Mouse (Mus musculus): ENCODE results near the gene 1700092M07Rik. TPM values are rescaled to one million over a fixed set of nuclear protein-coding genes. Genes with fewer than 3 reads are reported as not detected.

Gene 1700092M07Rik
- polyA plus RNA-seq, 1 experiment = 2.2 TPM

DNA sequence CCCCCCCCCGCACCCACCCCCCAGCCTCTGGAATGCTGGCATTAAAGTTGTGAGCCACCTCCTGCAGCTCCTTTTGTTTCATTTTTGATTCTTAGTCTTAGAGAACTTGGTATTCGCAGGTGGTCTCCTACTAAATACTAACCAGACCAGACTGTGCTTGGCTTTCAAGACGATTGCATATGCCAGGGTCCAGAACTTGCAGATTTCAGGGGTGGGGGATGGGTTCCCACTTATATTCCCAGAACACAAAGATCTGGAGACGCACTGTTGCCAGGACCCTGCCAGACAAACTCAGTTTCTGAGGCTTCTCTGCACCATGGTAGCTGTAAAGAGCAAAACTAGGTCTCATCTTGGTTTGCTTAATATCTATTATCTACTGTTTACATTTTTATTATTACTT is 36.9 kb upstream of the 1700092M07Rik start:
- no peaks in the 10 kb centered on the region for H3K9me3 ChIP-seq (replicated peaks; ENCODE audit: control insufficient read depth, insufficient read depth, low read length, poor library complexity, severe bottlenecking)
- peaks cover 21% of the 10 kb centered on the region for H3K36me3 ChIP-seq (ENCODE audit: control insufficient read depth, insufficient read depth, low read length, poor library complexity, severe bottlenecking)
- no peak overlapping the region for H3K9ac ChIP-seq (ENCODE audit: low read depth, poor library complexity, severe bottlenecking)
- peaks cover 3% of the 10 kb centered on the region for H3K4me1 ChIP-seq (ENCODE audit: control insufficient read depth, insufficient read depth, low read length)
- no peak overlapping the region for H3K4me3 ChIP-seq (ENCODE audit: low read depth, low read length)
- TF ChIP-seq CTCF (IDR thresholded peaks at IDR 0.05; ENCODE audit: low read depth, low read length) (no peak), EP300 (IDR thresholded peaks at IDR 0.05; ENCODE audit: insufficient read depth, low read depth, low read length) (no peak), POLR2A (IDR thresholded peaks at IDR 0.05; ENCODE audit: insufficient read depth, low read length) (no peak)
- 0 out of 2 replicates have a peak overlapping the region, but pooled peaks have one; percentile 49 for H3K27ac ChIP-seq (ENCODE audit: insufficient read depth, low read length)
- H3K27me3 ChIP-seq (ENCODE audit: control insufficient read depth, insufficient read depth, low read length, poor library complexity, severe bottlenecking) = no peaks in the 10 kb centered on the region

DNA sequence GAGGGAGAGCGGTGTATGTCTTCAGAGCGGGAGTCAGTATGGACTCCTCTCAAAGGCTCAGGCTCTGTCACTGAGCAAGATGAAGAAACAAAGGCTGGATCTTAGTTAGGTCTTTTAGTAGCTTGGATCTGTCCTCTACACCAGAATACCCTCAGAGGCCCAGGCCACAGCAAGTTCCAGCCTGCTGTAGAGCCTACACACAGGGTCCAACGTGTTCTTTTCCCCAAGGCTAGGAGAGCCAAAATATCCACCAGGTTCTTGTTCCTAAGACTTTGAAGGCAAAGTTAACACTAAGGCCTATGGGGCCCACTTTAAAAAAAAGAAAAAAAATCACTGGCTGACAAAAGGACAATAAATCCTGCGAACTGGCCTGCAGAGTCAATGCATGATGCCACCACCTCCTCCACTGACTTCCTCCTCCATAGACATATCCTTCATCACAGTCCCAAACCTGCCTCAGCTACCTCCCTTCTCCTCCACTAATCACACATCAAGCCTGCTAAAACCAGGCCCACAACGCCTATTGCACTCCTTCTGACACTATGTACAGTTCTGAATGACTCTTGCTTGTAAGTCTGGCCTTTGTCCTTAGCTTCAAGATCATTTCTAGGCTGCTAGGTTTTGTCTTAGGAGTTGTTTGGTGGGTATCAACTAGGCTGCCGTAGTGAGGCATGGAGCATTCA is 35.4 kb upstream of the 1700092M07Rik start:
- peaks cover 37% of the 10 kb centered on the region for H3K36me3 ChIP-seq (ENCODE audit: control insufficient read depth, insufficient read depth, low read length, poor library complexity, severe bottlenecking)
- H3K27me3 ChIP-seq (ENCODE audit: control insufficient read depth, insufficient read depth, low read length, poor library complexity, severe bottlenecking) = no peaks in the 10 kb centered on the region
- no peaks in the 10 kb centered on the region for H3K9me3 ChIP-seq (replicated peaks; ENCODE audit: control insufficient read depth, insufficient read depth, low read length, poor library complexity, severe bottlenecking)
- H3K9ac ChIP-seq (ENCODE audit: low read depth, poor library complexity, severe bottlenecking) = no peak overlapping the region
- TF ChIP-seq POLR2A (IDR thresholded peaks at IDR 0.05; ENCODE audit: insufficient read depth, low read length) (no peak), EP300 (IDR thresholded peaks at IDR 0.05; ENCODE audit: insufficient read depth, low read depth, low read length) (no peak), CTCF (IDR thresholded peaks at IDR 0.05; ENCODE audit: low read depth, low read length) (no peak)
- H3K4me3 ChIP-seq (ENCODE audit: low read depth, low read length) = no peak overlapping the region
- H3K27ac ChIP-seq (ENCODE audit: insufficient read depth, low read length) = peak overlapping the region; percentile 73
- H3K4me1 ChIP-seq (ENCODE audit: control insufficient read depth, insufficient read depth, low read length) = peaks cover 3% of the 10 kb centered on the region

DNA sequence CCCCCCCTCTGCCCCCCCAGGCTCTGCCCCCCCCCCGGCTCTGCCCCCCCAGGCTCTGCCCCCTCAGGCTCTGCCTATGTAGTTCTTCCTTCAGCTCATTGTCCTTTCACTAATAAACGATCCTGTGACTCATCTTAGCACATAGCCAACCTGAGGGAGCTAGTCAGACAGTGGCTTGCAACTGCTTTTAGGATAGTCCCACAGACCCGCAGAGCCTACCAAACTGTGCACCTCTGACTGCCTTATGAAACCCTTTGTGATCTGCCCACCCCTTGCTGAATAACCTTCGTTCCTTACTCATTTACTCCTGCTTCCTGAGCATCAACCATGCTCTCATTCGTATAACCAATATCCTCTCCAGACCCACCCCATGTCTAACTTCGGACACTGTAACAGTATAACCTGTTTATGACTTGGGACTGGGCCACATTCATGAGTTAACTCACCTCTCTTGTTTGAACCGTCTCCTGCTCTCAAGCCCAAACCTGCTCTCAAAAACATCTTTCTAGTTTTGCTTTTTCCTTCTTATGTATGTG is 34.3 kb upstream of the 1700092M07Rik start:
- H3K36me3 ChIP-seq (ENCODE audit: control insufficient read depth, insufficient read depth, low read length, poor library complexity, severe bottlenecking) = peaks cover 47% of the 10 kb centered on the region
- TF ChIP-seq EP300 (IDR thresholded peaks at IDR 0.05; ENCODE audit: insufficient read depth, low read depth, low read length) = no peak
- TF ChIP-seq POLR2A (IDR thresholded peaks at IDR 0.05; ENCODE audit: insufficient read depth, low read length) = no peak
- no peak for TF ChIP-seq CTCF (IDR thresholded peaks at IDR 0.05; ENCODE audit: low read depth, low read length)
- no peak overlapping the region for H3K9ac ChIP-seq (ENCODE audit: low read depth, poor library complexity, severe bottlenecking)
- no peaks in the 10 kb centered on the region for H3K27me3 ChIP-seq (ENCODE audit: control insufficient read depth, insufficient read depth, low read length, poor library complexity, severe bottlenecking)
- peaks cover 3% of the 10 kb centered on the region for H3K4me1 ChIP-seq (ENCODE audit: control insufficient read depth, insufficient read depth, low read length)
- H3K4me3 ChIP-seq (ENCODE audit: low read depth, low read length) = no peak overlapping the region
- H3K27ac ChIP-seq (ENCODE audit: insufficient read depth, low read length) = peak overlapping the region; percentile 76
- H3K9me3 ChIP-seq (replicated peaks; ENCODE audit: control insufficient read depth, insufficient read depth, low read length, poor library complexity, severe bottlenecking) = no peaks in the 10 kb centered on the region

DNA sequence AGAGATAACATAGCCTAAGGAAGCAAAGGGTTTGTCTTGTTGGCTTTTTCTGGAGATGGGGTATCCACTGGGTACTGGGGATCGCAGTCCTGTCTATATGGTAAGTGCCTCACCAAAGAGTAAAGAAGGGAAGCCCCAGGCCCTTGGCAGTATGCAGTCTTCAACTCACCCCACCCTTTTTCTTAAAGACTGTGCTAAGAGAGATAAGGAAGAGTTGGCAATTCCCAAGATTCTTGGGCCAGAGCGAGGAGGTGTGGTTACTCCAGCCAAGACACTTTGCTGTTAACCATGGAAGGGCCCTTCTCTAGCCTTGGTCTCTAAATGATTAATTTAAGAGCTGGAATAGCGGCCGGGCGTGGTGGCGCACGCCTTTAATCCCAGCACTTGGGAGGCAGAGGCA is 33.6 kb upstream of the 1700092M07Rik start:
- H3K4me3 ChIP-seq (ENCODE audit: low read depth, low read length) = no peak overlapping the region
- no peaks in the 10 kb centered on the region for H3K27me3 ChIP-seq (ENCODE audit: control insufficient read depth, insufficient read depth, low read length, poor library complexity, severe bottlenecking)
- TF ChIP-seq EP300 (IDR thresholded peaks at IDR 0.05; ENCODE audit: insufficient read depth, low read depth, low read length) (no peak), CTCF (IDR thresholded peaks at IDR 0.05; ENCODE audit: low read depth, low read length) (no peak), POLR2A (IDR thresholded peaks at IDR 0.05; ENCODE audit: insufficient read depth, low read length) (no peak)
- H3K27ac ChIP-seq (ENCODE audit: insufficient read depth, low read length) = peak overlapping the region; percentile 76
- H3K9me3 ChIP-seq (replicated peaks; ENCODE audit: control insufficient read depth, insufficient read depth, low read length, poor library complexity, severe bottlenecking) = no peaks in the 10 kb centered on the region
- H3K9ac ChIP-seq (ENCODE audit: low read depth, poor library complexity, severe bottlenecking) = no peak overlapping the region
- peaks cover 3% of the 10 kb centered on the region for H3K4me1 ChIP-seq (ENCODE audit: control insufficient read depth, insufficient read depth, low read length)
- H3K36me3 ChIP-seq (ENCODE audit: control insufficient read depth, insufficient read depth, low read length, poor library complexity, severe bottlenecking) = peaks cover 53% of the 10 kb centered on the region

DNA sequence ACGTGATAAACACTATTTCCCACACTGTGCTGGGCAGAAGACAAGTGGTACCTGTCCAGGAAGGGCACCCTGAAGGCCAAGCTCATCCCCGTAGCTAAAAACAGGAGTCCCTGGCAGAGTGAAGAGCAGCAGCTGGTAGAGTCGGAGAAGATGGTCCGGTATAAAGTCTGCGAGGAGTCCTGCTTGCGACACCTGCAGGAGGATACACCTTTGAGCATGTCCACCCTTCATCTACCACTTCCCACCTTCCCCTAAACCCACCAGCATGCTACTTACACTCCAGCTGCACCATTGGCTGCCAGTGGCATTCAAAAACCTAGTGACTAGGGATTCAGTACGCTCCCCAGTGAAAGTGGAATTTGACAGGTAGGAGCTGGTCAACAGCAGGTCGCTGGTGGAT is 31.6 kb upstream of the 1700092M07Rik start:
- Histone ChIP-seq H3K27ac (ENCODE audit: insufficient read depth, low read length) (no peak overlapping the region; the same call in 1 of the 2 replicates), H3K9me3 (replicated peaks; ENCODE audit: control insufficient read depth, insufficient read depth, low read length, poor library complexity, severe bottlenecking) (no peaks in the 10 kb centered on the region), H3K36me3 (ENCODE audit: control insufficient read depth, insufficient read depth, low read length, poor library complexity, severe bottlenecking) (peaks cover 57% of the 10 kb centered on the region), H3K9ac (ENCODE audit: low read depth, poor library complexity, severe bottlenecking) (no peak overlapping the region), H3K4me1 (ENCODE audit: control insufficient read depth, insufficient read depth, low read length) (no peaks in the 10 kb centered on the region), H3K4me3 (ENCODE audit: low read depth, low read length) (no peak overlapping the region), H3K27me3 (ENCODE audit: control insufficient read depth, insufficient read depth, low read length, poor library complexity, severe bottlenecking) (no peaks in the 10 kb centered on the region)
- TF ChIP-seq EP300 (IDR thresholded peaks at IDR 0.05; ENCODE audit: insufficient read depth, low read depth, low read length) = no peak
- TF ChIP-seq CTCF (IDR thresholded peaks at IDR 0.05; ENCODE audit: low read depth, low read length) = no peak
- no peak for TF ChIP-seq POLR2A (IDR thresholded peaks at IDR 0.05; ENCODE audit: insufficient read depth, low read length)

DNA sequence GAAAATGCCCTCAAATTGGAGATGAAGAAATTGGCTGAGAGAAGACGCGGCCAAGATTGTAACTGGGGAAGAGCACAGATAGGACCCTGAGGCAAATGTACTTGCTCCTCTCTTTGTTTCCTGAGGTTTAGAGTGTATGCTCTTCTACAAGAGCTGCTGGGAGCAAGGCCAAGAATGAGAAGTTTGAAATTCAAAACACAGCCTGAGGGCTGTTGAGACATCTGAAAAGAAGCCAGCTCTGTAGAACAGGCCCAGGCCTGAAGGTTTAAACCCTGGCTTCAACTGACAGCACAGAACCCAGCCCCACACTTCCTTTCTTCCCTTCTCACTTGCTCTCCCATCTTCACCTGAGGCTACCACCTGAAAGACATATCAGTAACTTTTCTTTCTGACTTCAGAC is 30.5 kb upstream of the 1700092M07Rik start:
- TF ChIP-seq POLR2A (IDR thresholded peaks at IDR 0.05; ENCODE audit: insufficient read depth, low read length) = no peak
- no peak for TF ChIP-seq CTCF (IDR thresholded peaks at IDR 0.05; ENCODE audit: low read depth, low read length)
- no peak for TF ChIP-seq EP300 (IDR thresholded peaks at IDR 0.05; ENCODE audit: insufficient read depth, low read depth, low read length)
- Histone ChIP-seq H3K27ac (ENCODE audit: insufficient read depth, low read length) (peak overlapping the region; percentile 67), H3K9me3 (replicated peaks; ENCODE audit: control insufficient read depth, insufficient read depth, low read length, poor library complexity, severe bottlenecking) (no peaks in the 10 kb centered on the region), H3K4me3 (ENCODE audit: low read depth, low read length) (no peak overlapping the region), H3K36me3 (ENCODE audit: control insufficient read depth, insufficient read depth, low read length, poor library complexity, severe bottlenecking) (peaks cover 57% of the 10 kb centered on the region), H3K9ac (ENCODE audit: low read depth, poor library complexity, severe bottlenecking) (peak overlapping the region; percentile 81), H3K4me1 (ENCODE audit: control insufficient read depth, insufficient read depth, low read length) (no peaks in the 10 kb centered on the region), H3K27me3 (ENCODE audit: control insufficient read depth, insufficient read depth, low read length, poor library complexity, severe bottlenecking) (no peaks in the 10 kb centered on the region)
